Mouse (Mus musculus) liver, embryonic 14.5 days (tissue): Measurements from ENCODE around the gene Faap24.

Experiments used
- CTCF ChIP-seq: IDR thresholded peaks from 2 replicates; pipeline ENCODE4 v1.5.1; 2016; ENCODE audit warnings: antibody characterized with exemption, low read depth, control low read depth
- EP300 ChIP-seq: IDR thresholded peaks from 2 replicates; pipeline ENCODE4 v1.6.1; 2016; ENCODE audit warnings: antibody characterized with exemption, low read depth

- TF ChIP-seq CTCF = no peak
- no peak for TF ChIP-seq EP300
Measured at GRCm38 (mm10) chr7:35362253-35362652, 34.4 kb downstream of the Faap24 start.
